Mouse (Mus musculus): ENCODE measurements at regions not wholly inside any gene's neighbourhood (a gene's known extent, or its start where the extent isn't known, plus 50 kb on each side); places are given as distances from the start of the nearest gene placed in this dataset.

DNA sequence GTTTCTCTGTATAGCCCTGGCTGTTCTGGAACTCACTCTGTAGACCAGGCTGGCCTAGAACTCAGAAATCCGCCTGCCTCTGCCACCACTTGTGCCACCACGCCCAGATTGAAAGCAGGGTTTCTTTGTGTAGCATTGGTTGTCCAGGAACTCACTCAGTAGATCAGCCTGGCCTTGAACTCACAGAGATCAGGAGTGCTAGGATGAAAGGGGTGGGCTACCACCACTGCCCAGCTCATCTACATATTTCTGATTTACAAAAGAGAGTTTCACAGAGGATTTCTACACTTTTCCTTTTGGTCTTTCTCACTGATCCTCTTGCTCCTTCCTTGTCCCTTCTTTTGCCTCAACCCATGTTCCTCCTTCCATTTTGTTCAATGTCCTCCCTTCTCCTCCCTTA is 53.1 kb upstream of the Lbx1 start:
- no peak overlapping the region for H3K9ac ChIP-seq (replicated peaks; ENCODE audit: low read length)
- DNase-seq (ENCODE audit: low spot score), result no peak
- no peaks in the 10 kb centered on the region for H3K36me3 ChIP-seq (replicated peaks; ENCODE audit: control insufficient read depth, insufficient read depth, low read depth, low read length)
- H3K4me2 ChIP-seq (ENCODE audit: low read depth, low read length), result no peak overlapping the region
- no peak overlapping the region for H3K4me3 ChIP-seq (ENCODE audit: low read depth, low read length)
- H3K4me1 ChIP-seq (ENCODE audit: control insufficient read depth, insufficient read depth, low read length), result peaks cover 4% of the 10 kb centered on the region
- H3K27me3 ChIP-seq (ENCODE audit: control insufficient read depth, insufficient read depth, low read length), result peaks cover 8% of the 10 kb centered on the region
- ATAC-seq (replicated peaks; ENCODE audit: insufficient number of reproducible peaks, low FRiP score, low TSS enrichment, low read depth), result no peak
- no peaks in the 10 kb centered on the region for H3K9me3 ChIP-seq (replicated peaks; ENCODE audit: control insufficient read depth, low read length)
- WGBS, result 70% methylated on average over 2 of the region's 2 CpGs
- H3K27ac ChIP-seq (replicated peaks; ENCODE audit: low read depth, low read length), result no peak overlapping the region

DNA sequence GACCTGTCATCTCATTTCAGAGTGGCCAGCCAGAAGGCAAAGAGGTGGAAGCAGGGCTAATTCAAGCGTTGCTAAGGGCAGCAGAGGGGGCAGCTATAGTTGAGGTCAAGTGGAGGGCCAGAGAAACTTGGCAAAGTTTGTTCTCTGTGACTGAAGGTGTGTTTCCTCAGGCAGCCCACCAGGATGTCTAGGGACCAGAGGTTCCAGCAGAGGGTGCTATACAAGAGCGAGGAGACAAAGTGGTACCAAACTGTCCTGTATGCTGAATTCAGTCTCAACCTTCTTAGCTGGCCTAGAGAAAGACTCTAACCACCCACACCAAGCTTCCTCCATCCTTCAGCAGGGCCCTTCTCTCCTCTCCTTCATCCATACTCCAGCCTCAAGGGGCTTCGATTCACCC is 62.2 kb upstream of the Lbx1 start:
- Histone ChIP-seq H3K9me3 (replicated peaks; ENCODE audit: control insufficient read depth, low read length) (no peaks in the 10 kb centered on the region), H3K36me3 (replicated peaks; ENCODE audit: control insufficient read depth, insufficient read depth, low read depth, low read length) (no peaks in the 10 kb centered on the region), H3K4me3 (ENCODE audit: low read depth, low read length) (no peak overlapping the region), H3K27me3 (ENCODE audit: control insufficient read depth, insufficient read depth, low read length) (peaks cover 22% of the 10 kb centered on the region), H3K9ac (replicated peaks; ENCODE audit: low read length) (no peak overlapping the region), H3K27ac (replicated peaks; ENCODE audit: low read depth, low read length) (no peak overlapping the region), H3K4me2 (ENCODE audit: low read depth, low read length) (no peak overlapping the region), H3K4me1 (ENCODE audit: control insufficient read depth, insufficient read depth, low read length) (peaks cover 15% of the 10 kb centered on the region)
- 34% methylated on average over 3 of the region's 3 CpGs for WGBS
- no peak for ATAC-seq (replicated peaks; ENCODE audit: insufficient number of reproducible peaks, low FRiP score, low TSS enrichment, low read depth)
- peak; percentile 69 for DNase-seq (ENCODE audit: low spot score)

DNA sequence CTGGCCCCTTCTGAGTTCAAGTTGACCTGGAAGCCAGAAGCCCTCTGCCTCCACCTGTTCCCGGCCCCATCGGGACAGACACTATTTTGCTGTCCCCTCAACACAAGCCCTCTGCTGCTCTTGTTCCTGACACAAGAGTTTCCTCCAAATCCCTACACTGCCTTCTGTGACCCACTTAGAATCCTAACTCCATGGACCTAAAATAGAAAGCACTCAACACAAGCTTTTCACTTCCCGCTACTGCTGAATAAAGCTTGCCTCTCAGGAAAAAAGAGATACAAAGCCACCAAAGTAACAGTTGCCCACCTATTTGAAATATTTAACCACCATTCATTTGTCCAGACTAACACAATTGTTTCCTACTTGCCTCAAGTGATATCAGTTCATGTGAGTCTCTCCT is 63.7 kb upstream of the Lbx1 start:
- Histone ChIP-seq H3K9me3 (replicated peaks; ENCODE audit: control insufficient read depth, low read length) (no peaks in the 10 kb centered on the region), H3K4me3 (ENCODE audit: low read depth, low read length) (no peak overlapping the region), H3K9ac (replicated peaks; ENCODE audit: low read length) (no peak overlapping the region), H3K27me3 (ENCODE audit: control insufficient read depth, insufficient read depth, low read length) (peaks cover 18% of the 10 kb centered on the region), H3K4me2 (ENCODE audit: low read depth, low read length) (no peak overlapping the region), H3K36me3 (replicated peaks; ENCODE audit: control insufficient read depth, insufficient read depth, low read depth, low read length) (no peaks in the 10 kb centered on the region), H3K4me1 (ENCODE audit: control insufficient read depth, insufficient read depth, low read length) (peaks cover 11% of the 10 kb centered on the region), H3K27ac (replicated peaks; ENCODE audit: low read depth, low read length) (no peak overlapping the region)
- DNase-seq (ENCODE audit: low spot score) (no peak), ATAC-seq (replicated peaks; ENCODE audit: insufficient number of reproducible peaks, low FRiP score, low TSS enrichment, low read depth) (no peak)
- WGBS, result 84% methylated on average over 3 of the region's 3 CpGs

DNA sequence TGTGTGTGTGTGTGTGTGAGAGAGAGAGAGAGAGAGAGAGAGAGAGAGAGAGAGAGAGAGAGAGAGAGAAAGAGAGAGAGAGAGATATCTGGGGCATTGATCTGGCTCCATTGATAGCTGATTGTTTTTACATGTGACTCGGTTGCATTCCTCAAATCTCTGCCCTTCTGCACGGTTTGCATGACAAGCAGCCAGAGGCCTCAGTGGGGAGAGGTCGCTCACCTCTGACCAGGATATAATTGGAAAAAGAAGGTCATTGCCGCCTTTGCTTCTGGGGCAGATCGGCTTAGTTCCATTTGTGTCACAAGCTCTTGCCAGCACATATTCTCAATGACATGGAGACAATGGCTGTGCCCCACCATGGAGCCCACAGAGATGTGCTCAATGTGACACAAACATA is 63.8 kb upstream of the Btrc start:
- Histone ChIP-seq H3K4me1 (ENCODE audit: control insufficient read depth, insufficient read depth, low read length) (peaks cover 11% of the 10 kb centered on the region), H3K9ac (replicated peaks; ENCODE audit: low read length) (no peak overlapping the region), H3K27me3 (ENCODE audit: control insufficient read depth, insufficient read depth, low read length) (peaks cover 18% of the 10 kb centered on the region), H3K36me3 (replicated peaks; ENCODE audit: control insufficient read depth, insufficient read depth, low read depth, low read length) (no peaks in the 10 kb centered on the region), H3K4me2 (ENCODE audit: low read depth, low read length) (no peak overlapping the region), H3K9me3 (replicated peaks; ENCODE audit: control insufficient read depth, low read length) (no peaks in the 10 kb centered on the region), H3K4me3 (ENCODE audit: low read depth, low read length) (no peak overlapping the region), H3K27ac (replicated peaks; ENCODE audit: low read depth, low read length) (no peak overlapping the region)
- DNase-seq (ENCODE audit: low spot score), result no peak
- ATAC-seq (replicated peaks; ENCODE audit: insufficient number of reproducible peaks, low FRiP score, low TSS enrichment, low read depth), result no peak
- 23% methylated on average over 5 of the region's 5 CpGs for whole genome bisulfite sequencing

DNA sequence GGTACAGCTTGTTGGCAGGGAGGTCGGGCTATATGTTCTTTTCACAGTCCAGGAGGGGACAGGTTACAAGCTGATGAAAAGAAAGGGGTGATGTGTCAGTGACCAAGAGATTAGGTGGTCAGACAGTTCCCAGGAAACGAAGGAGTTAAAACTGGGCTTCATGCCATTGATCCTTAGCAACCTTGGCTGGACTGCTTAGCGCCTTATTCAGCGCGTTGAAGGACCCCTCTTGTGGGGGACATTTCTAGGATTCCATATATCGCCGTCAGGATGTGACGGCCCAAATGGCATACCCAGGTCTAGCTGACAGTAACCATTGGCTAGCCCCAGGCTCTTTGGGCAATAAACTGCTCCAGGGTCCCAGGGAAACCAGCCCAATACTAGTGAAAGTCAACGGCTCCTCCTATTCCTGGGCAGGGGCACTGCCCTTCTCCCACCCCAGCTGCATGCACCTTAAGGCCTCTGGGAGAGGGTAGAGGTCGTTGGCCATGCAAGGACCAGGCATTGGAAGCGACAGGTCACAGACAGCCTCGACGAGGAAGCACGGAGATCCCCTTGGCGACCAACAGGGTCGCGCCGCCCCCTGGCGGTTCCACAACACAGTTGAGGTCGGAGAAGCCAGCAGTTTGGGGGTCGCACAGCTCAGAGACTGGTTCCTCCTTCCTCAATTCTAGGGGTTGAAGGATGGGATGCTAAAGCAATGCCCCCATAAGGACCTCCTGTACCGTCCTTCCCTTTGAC is 62.7 kb upstream of the Btrc start:
- Histone ChIP-seq H3K9ac (replicated peaks; ENCODE audit: low read length) (no peak overlapping the region), H3K4me1 (ENCODE audit: control insufficient read depth, insufficient read depth, low read length) (peaks cover 7% of the 10 kb centered on the region; the same call in 1 of the 2 replicates), H3K4me3 (ENCODE audit: low read depth, low read length) (peak overlapping the region; percentile 54), H3K9me3 (replicated peaks; ENCODE audit: control insufficient read depth, low read length) (no peaks in the 10 kb centered on the region), H3K36me3 (replicated peaks; ENCODE audit: control insufficient read depth, insufficient read depth, low read depth, low read length) (no peaks in the 10 kb centered on the region), H3K27ac (replicated peaks; ENCODE audit: low read depth, low read length) (no peak overlapping the region), H3K4me2 (ENCODE audit: low read depth, low read length) (peak overlapping the region; percentile 95), H3K27me3 (ENCODE audit: control insufficient read depth, insufficient read depth, low read length) (peaks cover 19% of the 10 kb centered on the region)
- ATAC-seq (replicated peaks; ENCODE audit: insufficient number of reproducible peaks, low FRiP score, low TSS enrichment, low read depth) (0 out of 2 replicates have a peak, but pooled peaks have one; percentile 40), DNase-seq (ENCODE audit: low spot score) (peak; percentile 81)
- WGBS, result 7% methylated on average over 20 of the region's 22 CpGs

DNA sequence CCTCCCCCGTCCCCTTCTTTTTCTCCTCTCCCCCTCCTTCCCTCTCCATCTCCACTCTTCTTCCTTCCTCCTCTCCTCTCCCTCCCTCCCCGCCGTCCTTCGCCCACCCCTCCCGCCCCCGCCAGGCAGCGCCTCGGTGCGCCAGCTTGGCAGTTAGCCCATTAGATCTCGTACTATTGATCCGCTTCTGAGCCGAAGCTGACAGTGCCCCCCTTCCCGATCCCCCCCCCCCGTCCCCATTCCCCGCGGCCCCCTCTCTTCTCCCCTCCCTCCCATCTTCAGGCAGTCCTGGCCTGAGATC is 62.2 kb upstream of the Btrc start:
- Histone ChIP-seq H3K27me3 (ENCODE audit: control insufficient read depth, insufficient read depth, low read length) (peaks cover 21% of the 10 kb centered on the region), H3K36me3 (replicated peaks; ENCODE audit: control insufficient read depth, insufficient read depth, low read depth, low read length) (no peaks in the 10 kb centered on the region), H3K4me3 (ENCODE audit: low read depth, low read length) (peak overlapping the region; percentile 54), H3K9me3 (replicated peaks; ENCODE audit: control insufficient read depth, low read length) (no peaks in the 10 kb centered on the region), H3K4me1 (ENCODE audit: control insufficient read depth, insufficient read depth, low read length) (peaks cover 7% of the 10 kb centered on the region; the same call in 1 of the 2 replicates), H3K9ac (replicated peaks; ENCODE audit: low read length) (peak overlapping the region; percentile 63), H3K4me2 (ENCODE audit: low read depth, low read length) (peak overlapping the region; percentile 95), H3K27ac (replicated peaks; ENCODE audit: low read depth, low read length) (peak overlapping the region; percentile 45; the same call in 1 of the 2 replicates)
- DNase-seq (ENCODE audit: low spot score), result peak; percentile 38
- ATAC-seq (replicated peaks; ENCODE audit: insufficient number of reproducible peaks, low FRiP score, low TSS enrichment, low read depth), result no peak
- WGBS, result 5% methylated on average over 10 of the region's 16 CpGs

DNA sequence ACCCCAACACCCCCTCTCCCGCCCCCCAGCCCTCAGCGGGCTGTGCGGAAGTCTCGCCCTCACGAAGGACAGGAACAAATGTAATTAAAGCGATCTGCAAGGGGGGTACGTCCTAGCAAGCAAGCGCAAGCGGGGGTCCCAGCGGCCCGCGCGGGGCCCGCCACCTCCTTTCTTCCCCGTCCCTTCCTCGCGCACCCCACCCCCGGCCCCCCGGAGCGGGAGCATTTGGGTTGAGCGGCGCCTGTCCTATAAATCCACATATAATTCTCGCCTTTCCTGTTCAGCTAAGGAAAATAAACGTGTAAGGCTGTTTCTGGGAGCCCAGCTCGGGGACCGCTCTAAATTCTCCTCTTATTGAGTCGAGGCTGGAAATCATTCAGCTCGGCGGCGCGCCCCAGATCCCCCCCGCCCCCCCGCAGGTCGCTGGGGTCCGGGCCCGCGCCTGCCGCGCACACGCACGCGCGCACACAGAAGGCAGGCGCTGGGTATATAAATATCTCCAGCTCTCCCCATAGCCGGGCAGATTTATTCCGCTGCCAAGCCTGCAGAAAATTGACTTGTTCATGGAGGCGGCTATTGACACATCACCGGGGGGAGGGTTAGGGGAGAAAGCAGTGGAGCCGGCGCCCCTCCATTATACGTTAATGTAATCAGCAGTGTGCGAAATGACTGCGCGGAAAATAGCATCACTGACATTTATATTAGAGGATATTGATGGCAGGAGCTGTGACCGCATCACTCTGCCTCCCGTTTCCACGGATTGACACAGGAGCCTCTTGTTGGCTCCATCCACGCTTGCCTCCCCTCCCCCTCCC is 61.6 kb upstream of the Btrc start:
- H3K36me3 ChIP-seq (replicated peaks; ENCODE audit: control insufficient read depth, insufficient read depth, low read depth, low read length), result no peaks in the 10 kb centered on the region
- peaks cover 17% of the 10 kb centered on the region for H3K27me3 ChIP-seq (ENCODE audit: control insufficient read depth, insufficient read depth, low read length)
- H3K27ac ChIP-seq (replicated peaks; ENCODE audit: low read depth, low read length), result peak overlapping the region; percentile 45; the same call in 1 of the 2 replicates
- WGBS, result under 1% methylated on average over 58 of the region's 58 CpGs
- H3K9ac ChIP-seq (replicated peaks; ENCODE audit: low read length), result peak overlapping the region; percentile 63
- peak; percentile 77 for DNase-seq (ENCODE audit: low spot score)
- 0 out of 2 replicates have a peak, but pooled peaks have one; percentile 30 for ATAC-seq (replicated peaks; ENCODE audit: insufficient number of reproducible peaks, low FRiP score, low TSS enrichment, low read depth)
- peak overlapping the region; percentile 95 for H3K4me2 ChIP-seq (ENCODE audit: low read depth, low read length)
- H3K4me3 ChIP-seq (ENCODE audit: low read depth, low read length), result peak overlapping the region; percentile 54
- H3K4me1 ChIP-seq (ENCODE audit: control insufficient read depth, insufficient read depth, low read length), result peaks cover 7% of the 10 kb centered on the region; the same call in 1 of the 2 replicates
- no peaks in the 10 kb centered on the region for H3K9me3 ChIP-seq (replicated peaks; ENCODE audit: control insufficient read depth, low read length)
